Mouse (Mus musculus) embryo, embryonic 11.5 days (tissue): ENCODE data around the gene Gch1.
"Not testable (repeated sequence)": the region's sequence is repeated elsewhere in the genome, so short reads cannot be mapped to it uniquely, and the experiment has no call there.

Experiments
- DNase-seq: peaks from one replicate; pipeline ENCODE4 v3.0.0-alpha.2; 2012; ENCODE audit warnings: low read depth, low spot score

The Gch1 gene

DNA sequence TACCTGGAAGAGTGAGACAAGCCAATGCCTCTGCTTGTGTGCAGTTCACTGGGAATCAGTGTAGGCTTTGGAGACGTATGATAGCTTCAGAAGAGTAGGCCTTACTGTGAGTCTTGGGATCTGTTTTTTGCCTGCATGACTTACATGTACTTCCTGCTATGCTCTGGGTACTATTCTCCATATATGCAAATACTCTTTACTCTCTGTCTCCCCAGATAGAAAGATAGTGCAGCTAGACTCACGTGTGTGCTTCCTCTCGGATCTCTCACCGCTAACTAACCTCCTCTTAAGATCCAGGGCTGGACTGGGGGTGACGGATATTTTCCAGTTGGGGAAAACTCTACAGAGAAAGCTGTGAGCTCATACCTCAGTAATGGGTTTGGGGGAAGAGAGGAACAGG, 23.5 kb downstream of the Gch1 start:
- no peak for DNase-seq

DNA sequence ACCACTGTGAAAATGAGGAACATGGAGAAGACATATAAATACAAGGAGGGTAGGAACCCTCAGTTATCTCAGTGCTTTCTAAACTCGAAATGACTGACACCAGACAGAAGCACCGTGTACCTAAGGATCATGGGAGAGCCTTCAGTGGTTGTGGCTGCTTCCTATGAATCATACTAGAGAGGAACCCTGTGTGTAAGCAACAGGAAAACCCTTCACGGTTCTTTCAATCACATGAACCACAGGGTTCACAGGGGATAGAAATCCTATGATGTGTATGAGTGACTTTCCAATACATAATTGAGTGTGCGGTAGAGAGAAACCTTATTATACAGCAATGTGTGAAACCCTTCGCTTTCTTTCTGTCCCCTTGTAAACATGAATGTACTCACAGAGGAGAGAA, 24.1 kb downstream of the Gch1 start:
- DNase-seq = no peak

DNA sequence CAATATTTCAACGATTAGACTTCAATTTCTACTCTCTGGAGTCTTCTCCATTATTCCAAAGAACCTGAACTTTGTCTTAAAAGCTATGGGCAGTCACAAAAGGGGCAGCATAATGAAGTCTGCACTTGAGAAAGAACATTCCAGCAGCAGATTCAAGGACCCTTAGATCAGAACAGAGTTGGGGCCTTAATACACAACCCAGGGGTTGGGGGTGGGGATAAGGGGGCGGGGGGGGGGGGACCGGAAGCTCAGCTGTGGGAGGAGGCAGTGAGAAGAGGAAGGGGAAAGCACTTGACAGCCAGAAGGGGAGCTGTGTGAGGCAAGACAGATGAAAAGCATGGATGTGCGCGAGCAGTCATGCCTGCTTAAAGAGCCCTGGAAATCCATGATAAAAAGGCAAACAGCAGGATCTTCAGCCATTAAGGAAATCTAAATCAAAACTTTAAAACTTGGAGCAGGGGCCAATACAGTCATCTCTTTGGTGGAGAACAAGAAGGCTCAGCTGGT, 27.2 kb downstream of the Gch1 start:
- no peak for DNase-seq

DNA sequence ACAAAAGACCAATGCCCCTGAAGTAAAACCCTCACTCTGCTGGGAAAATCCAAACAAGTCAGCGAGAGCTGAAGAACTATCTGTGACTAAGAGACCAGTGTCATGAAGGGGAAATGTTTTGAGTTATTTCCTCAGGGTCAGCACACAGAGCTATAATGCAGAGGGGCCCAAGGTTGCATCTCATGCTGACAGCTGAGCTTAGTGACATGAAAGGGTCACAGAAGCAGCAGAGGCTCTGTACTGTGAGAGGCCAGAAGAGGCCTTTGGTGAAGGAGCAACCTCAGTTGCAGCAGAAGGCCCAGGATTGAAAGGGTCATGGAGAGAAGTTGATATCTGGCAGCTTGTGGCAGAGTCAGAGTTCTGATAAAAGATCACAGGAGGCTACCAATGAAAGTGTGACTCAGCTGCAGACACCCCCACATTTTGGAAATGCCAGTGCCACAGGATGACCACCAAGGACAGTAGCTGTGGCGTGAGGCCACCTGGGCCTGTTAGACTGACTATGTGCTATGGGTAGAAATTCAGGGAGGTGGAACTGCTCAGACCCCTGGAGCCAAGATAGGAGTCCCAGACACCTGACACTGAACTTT, 29.1 kb downstream of the Gch1 start:
- DNase-seq = no peak

DNA sequence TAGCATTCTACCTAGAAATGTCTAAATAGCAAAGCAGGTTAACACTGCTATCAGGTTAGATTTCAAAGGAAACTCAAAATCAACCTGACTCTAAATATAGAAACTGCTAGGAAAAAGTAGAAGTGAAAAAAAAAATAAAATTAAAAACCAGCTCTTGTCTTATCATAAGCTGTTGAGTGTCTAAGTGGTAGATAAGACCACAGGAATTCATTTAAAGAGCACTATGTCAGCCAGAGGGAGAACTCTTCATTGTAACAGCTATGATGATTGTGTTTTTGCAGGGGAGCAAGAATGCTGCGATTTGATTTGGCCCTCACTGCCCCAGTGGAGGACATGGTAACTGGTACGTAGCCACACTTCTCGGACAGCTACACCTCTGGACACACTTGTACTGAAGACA, 34.9 kb downstream of the Gch1 start:
- no peak for DNase-seq

DNA sequence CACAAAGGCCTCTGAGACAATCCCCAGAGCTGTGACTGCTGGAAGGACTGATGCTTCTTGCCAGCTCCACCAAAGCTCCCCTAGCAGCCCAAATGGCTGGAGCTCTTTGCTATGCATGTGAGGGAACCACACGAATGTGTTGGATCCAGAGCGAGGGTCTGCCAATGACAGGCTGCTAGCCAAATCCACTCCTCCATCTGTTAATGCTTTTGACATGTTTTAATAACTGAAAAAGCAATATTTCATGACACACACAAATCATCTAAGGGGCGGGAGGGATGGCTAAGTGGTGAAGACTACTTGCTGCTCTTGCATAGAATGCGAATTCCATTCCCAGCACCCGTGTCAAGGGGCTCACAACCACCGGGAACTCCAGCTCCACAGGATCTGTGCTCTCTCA, 37.9 kb downstream of the Gch1 start:
- DNase-seq = no peak

DNA sequence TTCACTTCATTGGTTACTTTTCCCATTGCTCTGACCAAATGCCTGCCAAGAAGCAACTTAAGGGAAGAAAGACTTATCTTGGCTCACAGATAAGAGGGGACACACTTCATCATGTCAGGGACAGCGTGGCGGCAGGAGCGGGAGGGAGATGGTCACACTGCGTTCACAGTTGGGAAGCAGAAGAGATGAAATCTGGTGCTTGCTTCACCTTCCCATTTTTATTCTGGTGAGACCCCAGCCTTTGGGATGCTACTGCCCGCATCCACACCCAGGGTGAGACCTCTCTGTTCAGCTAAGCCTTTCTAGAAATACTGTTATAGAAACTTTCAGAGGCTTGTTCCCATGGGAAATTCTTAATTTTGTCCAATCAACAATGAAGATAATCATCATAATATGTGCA, 44.9 kb downstream of the Gch1 start:
- no peak for DNase-seq

DNA sequence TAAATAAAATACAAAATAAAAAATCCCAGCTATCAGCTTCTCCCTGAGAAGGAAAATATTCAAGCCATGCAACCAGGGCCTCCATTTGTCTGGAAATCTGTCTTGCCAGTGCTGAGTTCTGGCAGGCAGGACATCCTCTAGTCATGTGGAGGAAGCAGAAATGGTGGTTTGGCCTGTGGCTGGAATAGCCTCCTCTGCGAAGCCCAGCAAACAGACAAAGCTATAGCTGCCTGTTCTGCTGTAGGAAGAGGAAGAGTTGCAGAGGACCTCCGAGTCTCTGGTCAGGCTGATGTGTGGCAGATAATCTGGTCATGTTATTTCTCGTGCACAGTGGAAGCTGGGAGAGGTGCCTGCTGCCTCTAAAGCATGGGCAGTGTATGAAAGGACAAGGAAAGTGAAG, 50.4 kb downstream of the Gch1 start:
- DNase-seq = no peak

DNA sequence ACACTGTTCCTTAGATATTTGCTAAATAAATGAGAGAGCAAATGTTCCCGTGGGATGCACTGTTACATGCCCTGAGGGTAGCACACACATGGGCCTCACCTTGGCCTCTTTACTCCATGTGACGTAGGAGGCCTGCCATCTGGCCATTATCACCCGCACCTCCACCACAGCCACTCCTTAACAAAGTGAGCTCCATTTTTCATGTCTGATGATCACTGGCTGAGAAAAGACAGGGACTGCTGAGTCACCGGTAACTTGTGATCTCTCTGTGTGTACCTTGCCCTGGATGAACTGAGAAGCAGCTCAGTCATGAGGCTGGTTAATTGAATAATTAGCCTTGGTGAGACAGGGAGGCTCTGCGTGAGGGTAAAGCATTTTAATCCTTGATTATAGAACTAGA, 52.6 kb downstream of the Gch1 start:
- no peak for DNase-seq

DNA sequence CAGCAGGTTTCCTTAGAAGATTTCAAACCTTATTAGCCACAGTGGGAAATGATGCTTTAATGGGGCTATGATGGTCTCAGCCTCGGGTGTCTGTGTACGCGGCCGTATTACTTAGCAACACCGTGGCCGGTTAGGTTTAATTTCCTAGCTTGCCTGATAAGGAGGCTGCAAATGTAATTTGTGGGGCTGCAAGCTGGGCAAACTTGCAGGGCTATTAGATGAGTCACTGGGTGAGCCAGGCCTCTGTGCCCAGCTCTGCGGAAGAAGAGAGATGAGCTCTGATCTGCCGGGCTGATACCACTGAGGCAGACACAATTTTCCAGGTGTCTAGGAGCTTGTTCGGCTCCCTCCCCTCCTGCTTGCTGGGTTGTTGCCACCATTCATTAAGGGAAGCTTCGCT, 55.3 kb downstream of the Gch1 start:
- DNase-seq = no peak

DNA sequence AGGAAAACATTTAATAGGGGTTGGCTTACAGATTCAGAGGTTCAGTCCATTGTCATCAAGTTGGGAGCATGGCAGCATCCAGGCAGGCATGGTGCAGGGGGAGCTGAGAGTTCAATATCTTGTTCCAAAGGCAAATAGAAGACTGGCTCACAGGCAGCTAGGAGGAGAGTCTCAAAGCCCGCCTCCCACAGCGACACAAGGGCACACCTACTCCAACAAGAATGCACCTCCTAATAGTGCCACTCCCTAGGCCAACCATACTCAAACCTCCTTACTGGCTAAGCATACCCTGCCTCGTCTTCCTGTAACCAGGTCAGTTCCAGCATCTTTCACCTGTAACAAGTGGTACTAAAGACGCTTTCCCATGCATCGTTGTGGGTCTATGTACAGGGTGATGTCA, 61.2 kb downstream of the Gch1 start:
- DNase-seq = no peak

DNA sequence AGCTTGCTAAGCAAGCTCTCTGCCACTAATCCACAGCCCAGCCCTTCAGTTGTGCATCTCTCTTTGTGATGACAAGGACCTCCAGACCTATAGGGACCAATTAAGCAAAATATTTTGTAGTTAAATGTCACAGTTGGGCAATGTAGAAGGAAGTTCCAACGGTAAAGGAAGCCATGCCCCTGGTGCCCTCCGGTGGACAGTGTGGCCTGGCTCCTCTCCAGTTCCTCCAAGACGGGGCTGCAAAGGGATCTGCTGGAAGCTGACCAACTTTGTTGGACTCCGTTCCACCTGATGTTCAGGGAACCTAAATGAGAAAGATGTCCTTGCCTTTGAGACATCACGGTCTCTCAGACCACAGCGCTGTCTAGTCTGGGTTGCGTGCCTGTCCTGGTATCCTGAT, 71.7 kb downstream of the Gch1 start:
- DNase-seq = no peak

DNA sequence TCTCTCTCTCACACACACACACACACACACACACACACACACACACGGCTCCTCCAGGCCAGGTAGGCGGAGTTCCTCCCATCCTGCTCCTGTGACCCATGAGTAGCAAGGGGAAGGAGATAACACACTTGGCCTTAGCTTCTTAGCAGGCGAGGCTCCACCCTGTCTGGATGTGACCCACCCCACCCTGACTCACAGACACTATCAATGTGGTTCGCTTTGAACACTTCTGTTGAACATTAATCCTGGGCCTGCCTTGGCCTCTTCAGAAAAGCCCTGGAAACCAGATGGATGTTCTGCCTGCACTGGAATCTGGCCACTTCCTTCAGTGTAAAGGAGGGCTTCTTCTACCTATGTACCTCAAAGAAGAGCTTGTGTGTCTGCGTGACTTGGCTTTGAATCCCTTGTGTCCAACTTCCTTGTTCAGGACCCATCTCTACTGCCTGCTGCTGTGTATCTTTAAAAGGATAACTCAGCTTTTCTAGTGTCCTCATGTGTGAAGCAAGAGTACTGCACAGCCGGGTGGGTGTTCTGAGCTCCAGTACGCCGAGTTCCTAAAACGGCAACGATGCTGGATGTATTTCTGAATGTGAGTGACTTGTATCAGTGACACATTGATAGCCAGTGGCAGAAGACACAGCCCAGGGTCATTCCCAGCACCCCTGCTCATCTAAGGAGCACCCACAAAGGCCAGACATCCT, 73.0 kb downstream of the Gch1 start:
- no peak for DNase-seq

DNA sequence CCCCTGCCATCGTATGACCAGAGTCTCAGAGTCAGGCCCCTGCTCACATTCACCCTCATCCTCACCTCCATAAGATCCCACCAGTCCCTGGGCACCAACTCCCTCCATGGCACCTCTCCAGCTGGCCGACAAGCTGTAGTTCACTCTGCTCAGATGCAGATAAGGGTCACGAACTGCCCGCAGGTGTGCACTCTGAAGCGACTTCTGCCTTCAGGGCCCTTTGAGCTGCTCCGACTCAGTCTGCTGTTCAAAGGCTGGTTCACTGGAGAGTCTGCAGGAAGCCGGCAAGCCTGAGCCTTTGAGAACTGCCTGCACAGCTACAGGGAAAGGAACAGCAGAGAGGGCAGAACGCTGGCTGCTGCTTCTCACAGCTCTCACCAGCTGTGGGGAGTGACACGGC, 74.1 kb downstream of the Gch1 start:
- DNase-seq = no peak

DNA sequence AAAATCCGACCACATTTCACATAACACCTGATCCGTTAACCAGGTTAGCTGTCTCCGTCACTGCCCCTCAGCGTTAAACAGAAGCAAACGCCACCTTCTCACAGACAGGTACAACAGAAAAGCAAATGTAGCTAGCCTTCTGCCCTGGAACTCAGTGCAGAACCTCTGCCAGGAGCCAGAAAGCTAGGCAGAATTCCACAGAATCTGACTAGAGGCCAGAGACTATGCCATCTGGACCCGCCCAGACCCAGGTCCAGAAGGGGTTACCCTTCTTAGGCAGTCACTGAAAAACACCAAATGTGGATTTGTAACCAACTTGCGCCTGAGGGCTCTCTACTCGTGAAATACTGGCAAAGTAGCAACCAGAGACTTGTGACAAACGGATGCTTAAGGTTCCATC, 77.9 kb downstream of the Gch1 start:
- DNase-seq = no peak

DNA sequence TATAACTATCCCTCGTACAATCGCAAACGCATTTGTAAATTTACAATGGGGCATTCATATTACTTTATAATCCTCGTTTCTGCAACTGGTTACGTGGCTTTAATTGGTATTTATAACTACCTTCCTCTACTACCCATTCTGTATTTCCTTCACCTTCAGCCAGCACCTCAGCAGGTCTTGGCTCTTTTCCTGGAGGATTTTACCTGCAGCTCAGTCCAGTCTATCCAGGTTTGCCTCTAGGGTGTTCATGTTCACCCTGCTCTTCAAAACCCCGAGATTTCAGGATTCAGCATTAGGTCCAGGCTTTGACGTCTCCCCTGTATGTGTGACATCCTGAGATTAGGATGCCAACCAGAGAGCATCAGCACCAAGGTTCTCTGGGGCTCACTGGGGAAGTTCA, 78.8 kb downstream of the Gch1 start:
- DNase-seq = not testable (repeated sequence)

DNA sequence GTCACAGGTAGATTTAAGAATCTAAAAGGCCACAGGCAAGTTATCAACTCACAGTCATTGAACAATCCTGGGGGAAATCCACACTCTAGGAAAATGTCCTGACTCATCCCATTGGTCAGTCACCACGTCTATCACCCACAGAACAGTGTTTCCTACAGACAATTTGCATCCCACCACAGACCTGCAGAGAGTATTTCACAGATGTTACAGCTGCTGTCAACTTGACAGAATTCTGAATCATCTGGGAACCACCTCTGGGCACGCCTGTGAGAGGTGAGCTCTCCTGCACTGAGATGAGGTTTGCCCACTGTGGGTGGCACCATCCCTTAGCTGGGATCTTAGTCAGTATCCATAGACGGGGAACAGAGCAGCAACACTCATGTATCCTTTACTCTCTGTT, 81.8 kb downstream of the Gch1 start:
- DNase-seq = no peak

DNA sequence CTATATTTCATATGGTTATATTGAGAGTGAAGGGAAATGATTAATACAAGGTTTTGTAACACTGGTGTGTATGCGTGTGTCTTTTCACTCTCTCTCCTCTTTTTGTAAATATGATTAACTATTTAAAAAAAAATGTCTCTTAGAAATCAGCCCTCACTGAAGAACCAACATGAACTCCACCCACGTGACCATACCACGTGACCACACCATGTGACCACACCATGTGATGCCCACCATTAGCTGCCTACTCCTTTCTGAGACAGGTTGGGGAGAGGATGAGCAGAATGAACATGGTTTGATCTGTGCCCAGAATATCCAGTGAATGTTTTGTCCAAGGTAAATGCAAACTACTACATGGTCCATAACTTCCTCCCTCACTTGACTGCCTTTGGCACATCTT, 83.5 kb downstream of the Gch1 start:
- DNase-seq = no peak

DNA sequence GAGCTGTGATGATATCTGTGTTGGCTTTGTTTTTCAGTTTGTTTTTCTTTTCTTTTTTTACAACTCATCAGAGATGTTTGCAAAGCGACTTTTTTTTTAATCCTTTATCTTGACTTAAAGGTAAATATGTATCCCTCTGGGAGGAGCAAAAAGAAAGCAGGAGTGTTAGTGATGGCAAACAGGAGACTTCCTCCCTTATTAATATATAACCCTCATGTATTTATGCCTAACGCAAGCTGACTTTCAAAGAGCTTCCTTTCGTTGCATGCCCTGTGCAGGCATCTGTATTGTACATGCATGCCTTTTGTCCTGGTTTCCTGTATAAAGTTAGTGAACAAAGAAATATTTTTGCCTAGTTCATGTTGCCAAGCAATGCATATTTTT, 84.0 kb downstream of the Gch1 start:
- DNase-seq = no peak

DNA sequence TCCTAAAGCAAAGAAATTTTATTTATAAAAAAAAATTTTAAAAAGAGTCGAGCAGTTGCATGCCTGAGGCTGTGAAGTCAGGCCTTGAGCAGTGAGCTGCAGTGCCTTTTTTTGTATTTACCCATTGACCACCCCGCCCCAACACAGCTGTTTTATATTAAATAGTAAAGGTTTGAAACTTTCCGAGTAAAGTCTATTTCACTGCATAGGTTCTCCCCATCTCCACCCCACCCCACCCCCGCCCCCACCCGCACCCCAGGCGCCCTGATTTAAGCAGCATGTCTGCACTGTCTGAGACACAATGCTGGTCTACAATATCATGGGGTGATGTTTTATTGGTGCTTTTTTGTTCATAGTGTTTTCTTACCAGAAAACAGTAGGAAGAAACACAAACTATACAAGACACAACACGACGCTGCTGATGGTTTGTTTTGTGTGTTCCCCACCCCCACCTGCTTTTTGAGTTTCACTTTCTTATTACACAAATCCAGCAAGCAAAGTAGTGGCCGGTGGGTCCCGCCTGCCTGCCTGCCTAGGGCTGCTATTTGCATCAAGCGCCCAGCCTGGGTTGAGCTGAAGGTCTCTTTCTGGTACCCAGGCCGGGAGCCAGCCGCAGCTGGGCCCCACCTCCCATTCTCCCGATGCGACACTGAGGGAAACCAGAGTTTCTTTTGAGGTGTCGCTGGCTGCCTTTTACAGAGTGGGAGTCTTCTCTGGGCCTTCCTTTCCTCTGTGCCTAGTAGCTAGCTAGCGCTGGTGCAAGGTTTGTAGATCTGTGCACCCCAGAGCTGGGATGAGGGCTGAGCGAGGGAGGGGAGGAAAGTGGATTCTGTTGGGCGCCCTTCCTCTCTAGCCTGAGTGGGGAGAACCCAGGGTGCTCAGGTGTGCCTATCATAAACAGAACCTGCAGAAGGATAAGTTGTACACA, 84.7 kb downstream of the Gch1 start:
- DNase-seq = peak; percentile 24
